In the genomic region with DNA sequence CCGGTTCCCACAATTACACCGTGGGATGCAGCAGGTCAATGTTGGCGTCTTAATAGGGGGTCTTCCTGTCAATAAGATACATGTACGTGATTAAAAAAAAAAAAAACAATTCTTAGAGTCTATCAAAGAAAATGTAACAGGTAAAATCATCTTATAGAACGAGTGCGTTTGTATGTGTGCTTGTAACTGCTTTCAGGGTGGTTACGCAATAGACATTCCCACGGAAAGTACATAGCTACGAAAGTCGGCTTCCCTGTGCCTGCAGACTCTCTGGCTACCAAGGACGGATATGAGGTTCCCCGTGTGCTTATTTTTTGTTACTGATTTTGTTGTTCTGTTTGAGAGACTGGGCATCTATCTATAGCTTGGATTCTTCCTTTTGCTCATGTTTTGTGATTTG, we compare ENCODE assay signal across 23 mouse cellular contexts. TPM values are rescaled to one million over a fixed set of nuclear protein-coding genes. Genes with fewer than 3 reads are reported as not detected.
"Had no signal": no experiment of that assay in that cellular context is flagged by ENCODE, and none has a peak within 500 bp of the region (broad histone marks: within the 10 kb centered on the region; RNA-seq: fewer than 3 reads in every experiment).

No protein-coding gene starts in this region.

- H3K27me3 ChIP-seq: heart, embryonic 13.5 days; heart, embryonic 15.5 days; hindbrain, embryonic 13.5 days; hindbrain, embryonic 15.5 days; limb, embryonic 12.5 days had no signal

- H3K9me3 ChIP-seq: heart, embryonic 13.5 days; heart, embryonic 15.5 days; hindbrain, embryonic 13.5 days; hindbrain, embryonic 15.5 days; limb, embryonic 10.5 days; limb, embryonic 12.5 days had no signal

- H3K27ac ChIP-seq: heart, adult 2 months; heart, embryonic 13.5 days; heart, embryonic 15.5 days; hindbrain, embryonic 13.5 days; hindbrain, embryonic 15.5 days; hindbrain, postnatal 0 days; layer of hippocampus, adult 2 months; left cerebral cortex, adult 2 months; limb, embryonic 10.5 days; limb, embryonic 12.5 days had no signal

- DNase-seq: forebrain, postnatal 0 days; gastrocnemius, postnatal 14 days; gastrocnemius, postnatal 36 days; heart, adult 2 months; heart, postnatal 14 days; heart, postnatal 36 days; kidney, adult 11 months; kidney, adult 2 months; kidney, postnatal 10 days; kidney, postnatal 25 days; kidney, postnatal 4 days had no signal

- H3K4me1 ChIP-seq: hindbrain, embryonic 13.5 days; hindbrain, embryonic 15.5 days; limb, embryonic 12.5 days had no signal

- H3K9ac ChIP-seq: forebrain, postnatal 0 days; heart, embryonic 13.5 days; heart, embryonic 15.5 days; hindbrain, embryonic 13.5 days; hindbrain, embryonic 15.5 days; limb, embryonic 12.5 days had no signal

- H3K4me2 ChIP-seq: heart, embryonic 11.5 days; heart, embryonic 13.5 days; heart, embryonic 15.5 days; hindbrain, embryonic 13.5 days; hindbrain, embryonic 15.5 days; limb, embryonic 12.5 days had no signal

- ATAC-seq: forebrain, postnatal 0 days; hindbrain, postnatal 0 days; intestine, embryonic 16.5 days had no signal

- H3K4me3 ChIP-seq: heart, adult 2 months; heart, embryonic 13.5 days; heart, embryonic 15.5 days; hindbrain, embryonic 13.5 days; hindbrain, embryonic 15.5 days; layer of hippocampus, adult 2 months; left cerebral cortex, adult 2 months; limb, embryonic 10.5 days; limb, embryonic 12.5 days had no signal

- H3K36me3 ChIP-seq: heart, embryonic 13.5 days; heart, embryonic 15.5 days; hindbrain, embryonic 13.5 days; hindbrain, embryonic 15.5 days; limb, embryonic 10.5 days; limb, embryonic 12.5 days had no signal

RNA-seq across cellular contexts. Expression of gene Gm36028, which starts 17.2 kb away (rescaled TPM):
- polyA plus RNA-seq: hindbrain, embryonic 13.5 days; intestine, embryonic 14.5 days; limb, embryonic 10.5 days had no signal
